Mouse (Mus musculus) v-Abl transformed pro-B cells (cell line): ENCODE measurements around the gene Zfp808.
"Not testable (repeated sequence)": the region's sequence is repeated elsewhere in the genome, so short reads cannot be mapped to it uniquely, and the experiment has no call there.

ENCODE experiments used
- in situ Hi-C, 2 experiments: fragments of 400-800 bp; cut with MboI; formaldehyde crosslinking; loops; one replicate each; pipeline ENCODE4 v1.15.1; 2025; ENCODE audit not compliant: unreplicated experiment in 2 of 2

Gene Zfp808

DNA sequence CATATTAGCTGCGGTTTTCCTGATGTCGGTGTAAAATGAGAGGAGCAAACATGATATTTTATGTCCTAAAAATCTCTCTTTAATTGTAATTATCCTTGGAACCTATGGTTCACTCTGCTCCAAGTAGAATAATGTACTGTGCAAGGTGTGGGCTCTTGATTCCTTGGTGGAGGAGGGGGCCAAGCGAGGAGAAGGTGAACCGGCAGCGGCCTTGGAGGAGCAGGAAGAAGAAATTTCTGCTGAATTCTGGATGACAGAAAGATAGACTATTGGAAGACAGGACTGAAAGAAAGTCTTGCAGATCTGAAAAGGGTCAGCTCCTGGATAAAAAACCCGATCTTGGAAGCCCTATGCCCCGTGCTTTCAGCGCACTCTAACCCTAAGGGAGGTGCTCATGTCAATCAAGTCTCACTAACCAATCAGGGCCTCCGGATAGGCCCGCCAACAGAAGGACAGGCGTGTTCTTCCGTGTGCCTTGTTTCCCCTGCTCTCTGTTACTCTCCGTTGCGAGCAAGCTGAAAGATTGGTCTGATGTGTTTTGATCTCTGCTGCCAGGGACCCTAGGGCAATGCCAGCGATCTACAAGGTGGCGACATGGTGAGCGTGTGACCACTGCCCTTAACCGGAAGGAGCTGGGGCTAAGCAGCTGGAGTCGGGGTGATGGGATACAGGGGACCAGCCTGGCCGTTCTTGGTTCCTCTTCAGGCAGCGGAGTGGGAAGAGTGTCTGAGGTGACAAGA lies at the start of gene Zfp808:
Gene Zfp808, plus strand, starts transcription at position 455 of the 740 bp plus-strand sequence.
- in situ Hi-C loops = not testable (repeated sequence)

DNA sequence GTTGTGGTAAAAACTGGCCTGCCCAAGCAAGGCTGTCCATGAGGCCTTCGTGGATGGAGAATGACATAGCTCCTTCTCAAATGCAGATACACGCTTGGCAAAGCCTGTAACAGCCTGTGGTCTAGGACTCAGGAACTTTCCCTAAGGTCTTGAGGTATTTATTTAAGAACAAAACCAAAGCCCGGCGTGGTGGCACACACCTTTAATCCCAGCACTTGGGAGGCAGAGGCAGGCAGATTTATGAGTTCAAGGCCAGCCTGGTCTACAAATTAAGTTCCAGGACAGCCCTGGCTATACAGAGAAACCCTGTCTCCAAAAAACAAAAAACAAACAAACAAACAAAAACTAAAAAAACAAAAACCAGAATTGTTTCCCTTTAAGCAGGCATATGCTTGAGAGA lies 30.9 kb upstream of the Zfp808 start:
- in situ Hi-C loops = loop anchor here in 1 of 2 experiments (10.0 kb wide), 1 partner anchor 334 kb away; no protein-coding TSS in a partner anchor

- in situ Hi-C loops = loop anchor here in 1 of 2 experiments (10.0 kb wide), 1 partner anchor 335 kb away; no protein-coding TSS in a partner anchor
Measured at GRCm38 (mm10) chr13:62099454-62099853, 30.2 kb upstream of the Zfp808 start.

GRCm38 (mm10) chr13:62102368-62102767 lies 27.3 kb upstream of the Zfp808 start:
- in situ Hi-C loops = loop anchor here in 1 of 2 experiments (25.0 kb wide), 1 partner anchor 185 kb away; no protein-coding TSS in a partner anchor

GRCm38 (mm10) chr13:62115861-62116260 lies 13.8 kb upstream of the Zfp808 start:
- in situ Hi-C loops = loop anchor here in 1 of 2 experiments (25.0 kb wide), 1 partner anchor 171 kb away; no protein-coding TSS in a partner anchor

DNA sequence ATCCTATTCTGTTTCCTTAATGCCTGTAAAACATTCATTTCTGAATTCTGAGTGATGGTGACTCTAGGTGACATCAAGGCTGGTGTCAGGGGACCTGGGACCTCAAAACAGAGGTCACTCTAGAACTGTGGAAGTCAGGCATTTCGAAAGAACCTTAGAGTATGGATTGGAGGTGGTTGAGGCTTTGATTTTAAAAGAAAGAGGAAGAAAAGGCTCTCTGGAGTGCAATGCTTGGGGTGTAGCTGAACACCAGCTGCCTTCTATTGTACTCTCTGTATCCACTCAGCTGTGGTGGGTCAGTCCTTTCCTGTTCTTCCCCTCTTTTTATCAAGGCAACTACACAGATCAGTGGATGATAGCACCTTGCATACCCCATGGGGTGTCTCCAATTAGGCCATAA lies 8.1 kb upstream of the Zfp808 start:
- in situ Hi-C loops = loop anchor here in 1 of 2 experiments (25.0 kb wide), 1 partner anchor 166 kb away; no protein-coding TSS in a partner anchor

- in situ Hi-C loops = loop anchor here in 1 of 2 experiments (10.0 kb wide), 1 partner anchor 323 kb away; no protein-coding TSS in a partner anchor
Measured at GRCm38 (mm10) chr13:62181835-62182755, 52.4 kb downstream of the Zfp808 start.

DNA sequence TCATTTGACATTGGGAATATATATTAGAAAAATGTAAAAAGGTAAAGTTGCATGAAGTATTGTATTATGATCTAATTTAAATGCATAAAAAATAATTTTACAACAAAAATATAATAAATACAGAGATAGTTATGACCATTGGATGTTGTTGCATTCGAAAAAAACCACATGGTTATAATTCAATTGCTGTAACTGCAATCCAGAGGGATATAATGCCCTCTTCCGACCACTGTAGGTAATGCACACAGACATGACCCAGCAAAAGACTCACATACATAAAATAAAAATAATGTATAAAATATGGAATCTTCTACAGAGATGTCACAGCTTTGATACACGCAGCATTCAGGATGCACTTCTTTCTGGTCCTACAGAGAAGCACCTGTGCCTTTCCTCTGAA lies 115.6 kb downstream of the Zfp808 start:
- in situ Hi-C loops = loop anchor here in 1 of 2 experiments (10.0 kb wide), 1 partner anchor 410 kb away; no protein-coding TSS in a partner anchor

GRCm38 (mm10) chr13:62255226-62255625 lies 125.5 kb downstream of the Zfp808 start:
- in situ Hi-C loops = not testable (repeated sequence)

GRCm38 (mm10) chr13:62263392-62263791 lies 133.7 kb downstream of the Zfp808 start:
- in situ Hi-C loops = no loop called here
